Mouse (Mus musculus) C2C12 (cell line): ENCODE measurements around the gene Alox5. TPM values are rescaled to one million over a fixed set of nuclear protein-coding genes. Genes with fewer than 3 reads are reported as not detected.

Experiments used
- H3K27me3 ChIP-seq: one replicate; pipeline ENCODE4 v1.6.1; 2011; ENCODE audit not compliant: control insufficient read depth, insufficient read depth, insufficient read length
- H3K36me3 ChIP-seq: one replicate; pipeline ENCODE4 v1.6.1; 2011; ENCODE audit not compliant: control insufficient read depth, insufficient read depth
- H3K4me3 ChIP-seq: one replicate; pipeline ENCODE4 v1.5.1; 2011; ENCODE audit warnings: mild to moderate bottlenecking, control low read depth; ENCODE audit not compliant: poor library complexity, insufficient read depth, severe bottlenecking
- H3K79me2 ChIP-seq: one replicate; pipeline ENCODE4 v1.6.1; 2011; ENCODE audit not compliant: control insufficient read depth, insufficient read depth
- H3K79me3 ChIP-seq: one replicate; pipeline ENCODE4 v1.6.1; 2011; ENCODE audit warnings: low read depth, control low read depth
- H3ac ChIP-seq: one replicate; pipeline ENCODE3; 2011; ENCODE audit warnings: low read depth; ENCODE audit not compliant: control insufficient read depth, insufficient read length
- CEBPB ChIP-seq: IDR thresholded peaks from one replicate; pipeline ENCODE4 v1.6.1; 2011; ENCODE audit warnings: low read depth, mild to moderate bottlenecking, control low read depth, moderate library complexity
- CTCF ChIP-seq: IDR thresholded peaks from one replicate; pipeline ENCODE4 v1.5.1; 2011; ENCODE audit not compliant: control insufficient read depth, insufficient read depth, insufficient read length
- FOSL1 ChIP-seq: IDR thresholded peaks from one replicate; pipeline ENCODE4 v1.8.0; 2011; ENCODE audit warnings: mild to moderate bottlenecking, low read length; ENCODE audit not compliant: poor library complexity, insufficient read depth, severe bottlenecking
- MAX ChIP-seq: IDR thresholded peaks from one replicate; pipeline ENCODE4 v1.6.1; 2011; ENCODE audit warnings: mild to moderate bottlenecking, control low read depth
- MYOD1 ChIP-seq: IDR thresholded peaks from one replicate; pipeline ENCODE4 v1.6.1; 2011; ENCODE audit warnings: low read depth; ENCODE audit not compliant: control insufficient read depth, insufficient read length
- MYOG ChIP-seq: IDR thresholded peaks from one replicate; pipeline ENCODE4 v1.6.1; 2011; ENCODE audit not compliant: control insufficient read depth, insufficient read length; ENCODE audit errors: extremely low read depth
- USF1 ChIP-seq: IDR thresholded peaks from one replicate; pipeline ENCODE4 v1.6.1; 2011; ENCODE audit warnings: low read depth, mild to moderate bottlenecking, control low read depth, moderate library complexity
- polyA plus RNA-seq: library from polyadenylated mRNA; unstranded; fragments of >200 nt; fragmentation: generic; extraction: Trizol; gene quantifications from one replicate; pipeline ENCODE4 v1.2.1, GENCODE M21; 2012; ENCODE audit warnings: missing spikeins

Alox5 gene
- polyA plus RNA-seq, 1 experiment, result 7.1 TPM

- Histone ChIP-seq H3K36me3 (no peaks in the 10 kb centered on the region), H3K79me3 (no peaks in the 10 kb centered on the region), H3K79me2 (no peaks in the 10 kb centered on the region), H3K27me3 (no peaks in the 10 kb centered on the region), H3ac (no peak overlapping the region), H3K4me3 (no peak overlapping the region)
- no peak for TF ChIP-seq CEBPB
- TF ChIP-seq MAX, result no peak
- TF ChIP-seq FOSL1, result no peak
- no peak for TF ChIP-seq MYOG
- no peak for TF ChIP-seq MYOD1
- TF ChIP-seq CTCF, result no peak
- no peak for TF ChIP-seq USF1
These were observed 43.3 kb downstream of the Alox5 start for GRCm38 (mm10) chr6:116417518-116418315.

- TF ChIP-seq MYOG, result no peak
- no peak for TF ChIP-seq MYOD1
- TF ChIP-seq CTCF, result no peak
- no peak for TF ChIP-seq CEBPB
- TF ChIP-seq FOSL1, result no peak
- no peak for TF ChIP-seq MAX
- H3ac ChIP-seq, result no peak overlapping the region
- no peaks in the 10 kb centered on the region for H3K79me2 ChIP-seq
- no peak overlapping the region for H3K4me3 ChIP-seq
- H3K79me3 ChIP-seq, result no peaks in the 10 kb centered on the region
- H3K36me3 ChIP-seq, result peaks cover 1% of the 10 kb centered on the region
- no peaks in the 10 kb centered on the region for H3K27me3 ChIP-seq
These were observed 44.9 kb downstream of the Alox5 start for GRCm38 (mm10) chr6:116416000-116416552.

GRCm38 (mm10) chr6:116415126-116415676 lies 45.8 kb downstream of the Alox5 start:
- Histone ChIP-seq H3K79me2 (no peaks in the 10 kb centered on the region), H3ac (no peak overlapping the region), H3K27me3 (no peaks in the 10 kb centered on the region), H3K36me3 (peaks cover 9% of the 10 kb centered on the region), H3K4me3 (no peak overlapping the region), H3K79me3 (no peaks in the 10 kb centered on the region)
- no peak for TF ChIP-seq CTCF
- TF ChIP-seq CEBPB, result no peak
- TF ChIP-seq USF1, result no peak
- TF ChIP-seq MYOD1, result no peak
- TF ChIP-seq MAX, result no peak
- TF ChIP-seq MYOG, result no peak
- TF ChIP-seq FOSL1, result no peak

- no peak overlapping the region for H3ac ChIP-seq
- no peak for TF ChIP-seq MYOD1
- TF ChIP-seq FOSL1, result no peak
- TF ChIP-seq MAX, result no peak
- TF ChIP-seq CTCF, result no peak
- no peak for TF ChIP-seq MYOG
- no peak for TF ChIP-seq CEBPB
- no peak for TF ChIP-seq USF1
- no peaks in the 10 kb centered on the region for H3K79me3 ChIP-seq
- no peaks in the 10 kb centered on the region for H3K27me3 ChIP-seq
- no peaks in the 10 kb centered on the region for H3K79me2 ChIP-seq
- H3K36me3 ChIP-seq, result peaks cover 9% of the 10 kb centered on the region
- no peak overlapping the region for H3K4me3 ChIP-seq
These were observed 48.2 kb downstream of the Alox5 start for GRCm38 (mm10) chr6:116412546-116413325.

DNA sequence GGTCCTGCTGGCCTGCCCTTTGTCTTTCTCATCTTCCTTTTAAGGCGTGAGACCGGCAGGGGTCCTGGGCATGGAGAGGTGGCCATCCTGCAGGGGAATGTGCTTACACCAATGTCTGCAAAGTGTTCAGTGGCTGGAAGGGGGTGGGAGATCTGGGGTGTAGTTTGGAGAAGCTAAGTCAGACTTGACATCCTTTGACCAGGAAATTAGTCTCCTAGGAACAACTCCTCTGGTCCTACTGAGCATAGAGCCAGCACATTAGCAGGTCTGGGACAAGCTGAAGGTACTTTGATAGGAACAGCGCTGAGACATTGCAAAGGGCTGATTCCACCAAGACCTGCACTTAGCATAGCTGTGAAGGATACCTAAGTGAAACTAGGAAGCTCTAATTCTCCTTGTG lies 49.3 kb downstream of the Alox5 start:
- no peaks in the 10 kb centered on the region for H3K27me3 ChIP-seq
- no peak overlapping the region for H3K4me3 ChIP-seq
- H3K36me3 ChIP-seq, result peaks cover 9% of the 10 kb centered on the region
- no peak overlapping the region for H3ac ChIP-seq
- TF ChIP-seq MYOG (no peak), CEBPB (no peak)
- H3K79me2 ChIP-seq, result no peaks in the 10 kb centered on the region
- no peaks in the 10 kb centered on the region for H3K79me3 ChIP-seq
